Mouse (Mus musculus): ENCODE measurements around the gene Fxyd7. TPM values are rescaled to one million over a fixed set of nuclear protein-coding genes. Genes with fewer than 3 reads are reported as not detected.
A peak's percentile ranks its signal among the peaks of the same experiment; 100 is the strongest.

Fxyd7 gene
- polyA plus RNA-seq, 1 experiment from 2014 or later, result 4.9 TPM

DNA sequence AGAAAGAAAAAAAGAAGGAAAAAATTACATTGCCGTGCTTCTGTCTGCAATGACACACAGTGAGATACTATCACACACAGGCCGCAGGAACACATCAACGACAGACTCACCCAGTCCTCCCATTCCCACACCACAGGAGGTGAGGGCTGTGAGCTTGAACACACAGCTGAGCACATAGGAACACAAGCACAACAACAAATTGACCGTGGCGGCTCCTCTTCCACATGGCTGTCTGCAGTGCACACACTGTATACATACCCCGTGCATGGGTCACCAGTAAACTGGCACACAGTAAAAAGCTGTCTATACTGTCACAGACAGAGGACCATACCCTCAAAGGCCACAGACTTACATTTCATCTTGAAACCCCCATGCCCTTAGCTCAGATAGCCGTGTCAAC, 5.2 kb upstream of the Fxyd7 start:
- no peak overlapping the region for H3K27ac ChIP-seq (ENCODE audit: low read length)
- WGBS, result 70% methylated on average over 7 of the region's 7 CpGs
- H3K4me2 ChIP-seq (ENCODE audit: low read depth, low read length), result no peak overlapping the region
- H3K4me1 ChIP-seq (replicated peaks; ENCODE audit: control insufficient read depth, insufficient read depth, low read length), result peaks cover 30% of the 10 kb centered on the region
- H3K27me3 ChIP-seq (ENCODE audit: control insufficient read depth, insufficient read depth, low read depth, low read length), result peaks cover 20% of the 10 kb centered on the region
- H3K9me3 ChIP-seq (ENCODE audit: control insufficient read depth, low read length), result no peaks in the 10 kb centered on the region
- H3K36me3 ChIP-seq (ENCODE audit: control insufficient read depth, insufficient read depth, low read length), result no peaks in the 10 kb centered on the region
- no peak for ATAC-seq (ENCODE audit: low read depth)
- no peak overlapping the region for H3K4me3 ChIP-seq (ENCODE audit: low read length)
- H3K9ac ChIP-seq (ENCODE audit: low read length), result no peak overlapping the region

DNA sequence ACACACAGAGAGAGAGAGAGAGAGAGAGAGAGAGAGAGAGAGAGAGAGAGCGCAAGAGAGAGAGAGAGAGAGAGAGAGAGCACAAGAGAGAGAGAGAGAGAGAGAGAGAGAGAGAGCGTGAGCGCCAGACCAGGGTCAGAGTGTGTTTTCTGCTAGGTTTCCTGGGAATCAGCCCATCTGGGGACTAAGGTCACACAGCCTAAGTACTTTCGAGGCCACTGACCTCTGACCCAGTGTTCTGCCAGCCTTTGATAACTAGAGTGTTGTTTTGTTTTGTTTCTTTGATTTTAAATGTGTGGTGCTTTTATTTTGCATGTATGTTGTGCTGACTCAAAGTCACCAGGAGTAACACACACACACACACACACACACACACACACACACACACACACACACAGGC, 4.6 kb upstream of the Fxyd7 start:
- Histone ChIP-seq H3K4me3 (ENCODE audit: low read length) (no peak overlapping the region), H3K9ac (ENCODE audit: low read length) (no peak overlapping the region), H3K36me3 (ENCODE audit: control insufficient read depth, insufficient read depth, low read length) (no peaks in the 10 kb centered on the region), H3K27me3 (ENCODE audit: control insufficient read depth, insufficient read depth, low read depth, low read length) (peaks cover 26% of the 10 kb centered on the region), H3K4me2 (ENCODE audit: low read depth, low read length) (no peak overlapping the region), H3K27ac (ENCODE audit: low read length) (no peak overlapping the region), H3K4me1 (replicated peaks; ENCODE audit: control insufficient read depth, insufficient read depth, low read length) (peaks cover 35% of the 10 kb centered on the region), H3K9me3 (ENCODE audit: control insufficient read depth, low read length) (no peaks in the 10 kb centered on the region)
- no peak; the same call in 1 of the 2 replicates for ATAC-seq (ENCODE audit: low read depth)
- WGBS, result 34% methylated on average over 3 of the region's 4 CpGs

DNA sequence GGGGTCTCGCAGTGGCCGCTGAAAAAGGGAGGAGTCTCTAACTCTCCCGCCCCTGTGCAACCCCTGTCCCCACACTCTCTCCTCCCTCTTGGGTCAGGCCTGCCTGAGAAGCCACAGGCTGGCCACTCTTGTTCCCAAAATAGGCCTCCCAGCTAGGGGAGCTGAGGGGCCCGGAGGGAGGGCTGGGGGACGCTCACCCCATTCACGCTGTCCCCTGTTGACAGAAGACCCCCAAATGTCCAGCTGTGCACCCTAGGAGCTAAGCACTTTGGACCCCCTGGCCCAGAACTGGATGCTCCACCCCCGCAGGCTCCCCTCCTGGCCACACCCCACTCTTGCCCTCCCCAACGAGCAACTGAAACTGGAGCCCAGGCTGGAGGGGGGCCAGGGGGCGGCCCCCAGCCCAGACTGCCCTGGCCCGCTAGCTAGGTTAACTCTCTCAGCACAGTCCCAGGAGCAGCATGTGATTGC, 4.1 kb upstream of the Fxyd7 start:
- peak; percentile 92 for ATAC-seq (ENCODE audit: low read depth)
- Histone ChIP-seq H3K9ac (ENCODE audit: low read length) (peak overlapping the region; percentile 55), H3K27me3 (ENCODE audit: control insufficient read depth, insufficient read depth, low read depth, low read length) (peaks cover 31% of the 10 kb centered on the region), H3K4me3 (ENCODE audit: low read length) (peak overlapping the region; percentile 41), H3K36me3 (ENCODE audit: control insufficient read depth, insufficient read depth, low read length) (no peaks in the 10 kb centered on the region), H3K27ac (ENCODE audit: low read length) (peak overlapping the region; percentile 79), H3K9me3 (ENCODE audit: control insufficient read depth, low read length) (no peaks in the 10 kb centered on the region), H3K4me2 (ENCODE audit: low read depth, low read length) (peak overlapping the region; percentile 41), H3K4me1 (replicated peaks; ENCODE audit: control insufficient read depth, insufficient read depth, low read length) (peaks cover 37% of the 10 kb centered on the region)
- 8% methylated on average over 10 of the region's 10 CpGs for WGBS

DNA sequence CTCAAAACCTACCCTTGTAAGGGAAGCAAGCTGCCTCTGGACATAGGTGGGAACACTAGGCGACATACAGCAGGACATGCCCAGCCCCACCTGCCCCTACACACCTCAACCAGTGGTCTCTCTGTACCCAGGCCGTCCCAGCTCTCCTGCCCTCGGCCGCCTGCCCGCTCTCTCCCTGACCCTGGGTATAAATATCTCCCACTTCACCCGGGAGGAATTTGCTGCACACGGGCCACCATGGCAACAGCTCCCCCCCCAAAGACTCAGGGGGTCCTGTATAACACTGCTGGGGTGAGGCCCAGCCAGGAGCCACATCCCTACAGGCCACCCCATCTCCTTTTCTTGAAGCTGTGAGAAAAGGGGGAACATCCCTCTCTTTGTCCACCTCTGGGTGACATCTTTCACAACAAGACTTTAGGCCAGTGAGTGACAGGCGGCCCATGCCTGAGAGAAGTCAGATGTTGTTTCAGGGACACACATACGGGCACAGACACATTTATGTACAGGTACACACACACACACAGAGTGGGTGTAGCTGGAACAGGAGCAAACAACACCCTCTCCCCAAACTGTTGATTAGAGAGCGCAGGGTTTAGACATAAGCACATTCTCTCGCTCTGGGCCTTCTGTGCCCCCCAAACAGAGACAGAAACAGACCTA, 3.5 kb upstream of the Fxyd7 start:
- Histone ChIP-seq H3K36me3 (ENCODE audit: control insufficient read depth, insufficient read depth, low read length) (no peaks in the 10 kb centered on the region), H3K9me3 (ENCODE audit: control insufficient read depth, low read length) (no peaks in the 10 kb centered on the region), H3K9ac (ENCODE audit: low read length) (peak overlapping the region; percentile 55), H3K4me3 (ENCODE audit: low read length) (peak overlapping the region; percentile 41), H3K4me1 (replicated peaks; ENCODE audit: control insufficient read depth, insufficient read depth, low read length) (peaks cover 43% of the 10 kb centered on the region), H3K27me3 (ENCODE audit: control insufficient read depth, insufficient read depth, low read depth, low read length) (peaks cover 37% of the 10 kb centered on the region), H3K4me2 (ENCODE audit: low read depth, low read length) (peak overlapping the region; percentile 41), H3K27ac (ENCODE audit: low read length) (peak overlapping the region; percentile 79)
- WGBS, result 38% methylated on average over 11 of the region's 11 CpGs
- peak; percentile 1; the same call in 1 of the 2 replicates for ATAC-seq (ENCODE audit: low read depth)

DNA sequence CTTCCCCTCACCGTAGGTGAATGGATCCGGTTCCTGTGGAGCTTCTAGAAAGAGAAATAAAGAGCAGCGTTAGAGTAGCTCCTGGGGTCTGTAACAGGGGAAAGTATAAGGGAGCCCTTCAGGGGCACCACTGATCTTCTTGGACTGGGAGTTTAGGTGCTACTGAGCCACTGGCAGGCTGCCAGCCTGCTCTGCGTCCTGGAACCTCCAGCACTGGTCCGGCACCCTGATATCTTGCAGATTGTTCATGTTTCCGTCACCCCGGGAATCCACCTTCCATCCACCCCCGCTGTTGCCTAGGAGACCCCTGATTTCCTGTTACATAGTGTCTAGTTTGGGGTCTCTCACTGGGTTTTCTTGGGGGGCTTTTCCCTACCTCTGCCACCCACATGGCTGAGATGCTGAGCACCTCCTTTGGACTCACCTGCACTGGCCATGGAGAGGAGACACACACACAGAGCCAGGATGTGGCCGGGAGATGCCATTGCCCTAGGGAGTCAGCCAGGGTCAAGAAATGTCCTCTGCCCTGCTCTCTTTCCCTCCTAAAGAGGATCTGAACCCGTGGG, 2.7 kb upstream of the Fxyd7 start:
- Histone ChIP-seq H3K27ac (ENCODE audit: low read length) (no peak overlapping the region), H3K4me2 (ENCODE audit: low read depth, low read length) (peak overlapping the region; percentile 41; the same call in 1 of the 2 replicates), H3K4me1 (replicated peaks; ENCODE audit: control insufficient read depth, insufficient read depth, low read length) (peaks cover 41% of the 10 kb centered on the region), H3K4me3 (ENCODE audit: low read length) (no peak overlapping the region), H3K9ac (ENCODE audit: low read length) (no peak overlapping the region), H3K9me3 (ENCODE audit: control insufficient read depth, low read length) (no peaks in the 10 kb centered on the region), H3K27me3 (ENCODE audit: control insufficient read depth, insufficient read depth, low read depth, low read length) (peaks cover 41% of the 10 kb centered on the region), H3K36me3 (ENCODE audit: control insufficient read depth, insufficient read depth, low read length) (no peaks in the 10 kb centered on the region)
- ATAC-seq (ENCODE audit: low read depth), result no peak
- 23% methylated on average over 10 of the region's 10 CpGs for WGBS

DNA sequence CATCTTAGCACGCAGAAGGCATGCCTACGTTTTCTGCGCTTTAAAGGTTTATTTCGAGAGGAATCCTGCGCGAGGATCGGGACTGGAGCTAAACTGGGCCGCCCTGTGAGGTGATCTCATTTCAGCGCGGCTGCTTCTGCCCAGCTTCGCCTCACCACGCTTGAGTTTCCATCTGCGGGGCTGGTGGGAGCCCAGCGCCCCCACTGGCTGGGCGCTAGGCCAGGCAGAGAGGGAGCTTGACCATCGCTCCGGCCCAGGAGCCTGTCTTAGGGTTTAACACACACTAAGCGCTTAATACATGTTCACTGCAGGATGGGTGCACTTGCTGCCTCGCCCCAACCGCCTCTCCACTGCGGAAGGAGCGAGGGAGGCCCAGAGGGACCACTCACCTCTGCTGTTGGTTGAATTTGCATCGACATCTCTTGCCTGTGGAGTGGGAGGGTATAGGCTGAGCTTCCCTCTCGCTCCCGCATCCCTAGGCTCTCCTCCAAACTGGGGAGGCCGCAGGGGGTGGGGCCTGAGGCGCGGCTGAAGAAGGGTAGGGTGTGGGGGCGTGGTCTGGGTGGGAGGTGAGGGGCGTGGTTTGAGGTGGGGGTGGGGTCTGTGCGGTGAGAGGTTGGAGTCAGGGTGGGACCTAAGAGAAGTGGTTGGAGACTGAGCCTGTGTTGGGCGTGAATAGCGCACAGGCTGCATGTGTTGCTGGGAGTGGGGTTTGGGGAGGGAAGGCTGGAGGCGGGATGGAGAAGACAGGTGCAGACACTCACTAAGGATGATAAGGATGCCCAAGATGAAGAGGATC, 1.6 kb upstream of the Fxyd7 start:
- peak; percentile 4; the same call in 1 of the 2 replicates for ATAC-seq (ENCODE audit: low read depth)
- H3K4me3 ChIP-seq (ENCODE audit: low read length), result peak overlapping the region; percentile 18
- H3K36me3 ChIP-seq (ENCODE audit: control insufficient read depth, insufficient read depth, low read length), result no peaks in the 10 kb centered on the region
- no peak overlapping the region for H3K27ac ChIP-seq (ENCODE audit: low read length)
- H3K9me3 ChIP-seq (ENCODE audit: control insufficient read depth, low read length), result no peaks in the 10 kb centered on the region
- H3K27me3 ChIP-seq (ENCODE audit: control insufficient read depth, insufficient read depth, low read depth, low read length), result peaks cover 41% of the 10 kb centered on the region
- H3K9ac ChIP-seq (ENCODE audit: low read length), result no peak overlapping the region
- peaks cover 39% of the 10 kb centered on the region for H3K4me1 ChIP-seq (replicated peaks; ENCODE audit: control insufficient read depth, insufficient read depth, low read length)
- 3% methylated on average over 34 of the region's 34 CpGs for WGBS
- H3K4me2 ChIP-seq (ENCODE audit: low read depth, low read length), result peak overlapping the region; percentile 38

DNA sequence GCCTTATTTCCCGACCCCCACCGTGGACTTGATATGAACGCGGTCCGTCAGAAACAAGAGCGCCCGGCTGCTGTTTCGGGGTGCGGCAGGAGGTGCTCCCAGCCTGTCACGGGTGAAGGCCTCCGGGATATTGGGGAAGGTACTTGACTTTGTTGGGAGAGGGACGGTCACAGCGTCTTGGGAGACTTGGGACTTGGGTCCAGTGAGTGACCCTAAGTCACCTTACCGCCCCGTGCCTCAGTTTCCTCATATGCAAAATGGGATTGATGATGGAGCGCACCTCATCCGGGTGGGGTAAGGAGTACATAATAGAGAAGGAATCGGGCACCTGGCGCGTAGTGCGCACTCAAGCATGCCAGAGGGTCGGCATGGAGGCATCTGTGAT, 976 bp upstream of the Fxyd7 start:
- H3K27ac ChIP-seq (ENCODE audit: low read length), result no peak overlapping the region
- no peak overlapping the region for H3K9ac ChIP-seq (ENCODE audit: low read length)
- peaks cover 41% of the 10 kb centered on the region for H3K27me3 ChIP-seq (ENCODE audit: control insufficient read depth, insufficient read depth, low read depth, low read length)
- peak overlapping the region; percentile 38 for H3K4me2 ChIP-seq (ENCODE audit: low read depth, low read length)
- peak overlapping the region; percentile 18 for H3K4me3 ChIP-seq (ENCODE audit: low read length)
- H3K4me1 ChIP-seq (replicated peaks; ENCODE audit: control insufficient read depth, insufficient read depth, low read length), result peaks cover 39% of the 10 kb centered on the region
- H3K9me3 ChIP-seq (ENCODE audit: control insufficient read depth, low read length), result no peaks in the 10 kb centered on the region
- 5% methylated on average over 22 of the region's 22 CpGs for WGBS
- ATAC-seq (ENCODE audit: low read depth), result no peak
- no peaks in the 10 kb centered on the region for H3K36me3 ChIP-seq (ENCODE audit: control insufficient read depth, insufficient read depth, low read length)

DNA sequence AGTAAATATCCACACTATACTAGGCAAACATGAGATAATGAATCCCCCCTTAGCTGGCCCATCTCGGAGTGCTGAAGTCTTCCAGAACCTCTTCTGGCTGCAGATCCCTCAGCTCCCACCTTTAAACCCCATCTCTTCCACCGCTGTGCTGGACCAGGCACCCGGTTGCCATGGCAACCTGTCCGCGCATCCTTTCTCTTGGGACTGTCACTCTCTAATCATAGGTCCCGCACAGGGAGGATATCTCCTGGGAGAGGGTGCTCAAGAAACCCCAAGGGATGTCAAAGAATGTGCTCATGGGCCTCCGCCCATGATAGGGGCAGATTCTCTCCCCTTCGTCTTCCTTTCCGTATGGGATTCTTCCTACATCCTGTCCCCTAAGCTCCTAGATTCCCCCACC, 346 bp downstream of the Fxyd7 start:
- Histone ChIP-seq H3K4me2 (ENCODE audit: low read depth, low read length) (peak overlapping the region; percentile 28; the same call in 1 of the 2 replicates), H3K4me3 (ENCODE audit: low read length) (peak overlapping the region; percentile 1; the same call in 1 of the 2 replicates), H3K27ac (ENCODE audit: low read length) (no peak overlapping the region), H3K4me1 (replicated peaks; ENCODE audit: control insufficient read depth, insufficient read depth, low read length) (peaks cover 37% of the 10 kb centered on the region), H3K27me3 (ENCODE audit: control insufficient read depth, insufficient read depth, low read depth, low read length) (peaks cover 41% of the 10 kb centered on the region), H3K9ac (ENCODE audit: low read length) (no peak overlapping the region), H3K9me3 (ENCODE audit: control insufficient read depth, low read length) (no peaks in the 10 kb centered on the region), H3K36me3 (ENCODE audit: control insufficient read depth, insufficient read depth, low read length) (no peaks in the 10 kb centered on the region)
- no peak for ATAC-seq (ENCODE audit: low read depth)
- 2% methylated on average over 9 of the region's 9 CpGs for WGBS

DNA sequence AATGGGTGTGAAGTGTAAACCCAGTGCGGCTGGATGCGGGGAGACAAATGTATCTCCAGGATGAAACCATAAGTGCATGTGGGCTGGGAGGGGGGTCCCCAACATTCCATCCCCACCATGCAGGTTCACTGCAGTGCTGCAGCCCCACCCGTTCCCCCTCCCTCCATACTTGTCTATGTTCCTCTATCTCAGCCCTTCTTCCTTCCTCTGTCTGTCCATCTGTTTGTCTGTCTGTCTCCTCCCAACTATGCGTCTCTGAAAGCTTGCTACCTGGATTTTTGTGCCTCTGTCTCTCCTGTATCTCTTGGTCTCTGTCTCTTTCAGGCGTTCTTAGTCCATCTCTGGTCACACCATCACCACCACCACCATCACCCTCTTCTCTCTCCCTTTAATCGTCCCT, 780 bp downstream of the Fxyd7 start:
- H3K27me3 ChIP-seq (ENCODE audit: control insufficient read depth, insufficient read depth, low read depth, low read length), result peaks cover 41% of the 10 kb centered on the region
- WGBS, result 2% methylated on average over 6 of the region's 6 CpGs
- no peak overlapping the region; the same call in 1 of the 2 replicates for H3K9ac ChIP-seq (ENCODE audit: low read length)
- H3K4me2 ChIP-seq (ENCODE audit: low read depth, low read length), result no peak overlapping the region; the same call in 1 of the 2 replicates
- H3K9me3 ChIP-seq (ENCODE audit: control insufficient read depth, low read length), result no peaks in the 10 kb centered on the region
- no peak overlapping the region for H3K4me3 ChIP-seq (ENCODE audit: low read length)
- no peaks in the 10 kb centered on the region for H3K36me3 ChIP-seq (ENCODE audit: control insufficient read depth, insufficient read depth, low read length)
- peaks cover 36% of the 10 kb centered on the region for H3K4me1 ChIP-seq (replicated peaks; ENCODE audit: control insufficient read depth, insufficient read depth, low read length)
- H3K27ac ChIP-seq (ENCODE audit: low read length), result no peak overlapping the region
- no peak for ATAC-seq (ENCODE audit: low read depth)

Data from lung, embryonic 16.5 days (tissue).